Mouse (Mus musculus): ENCODE results near the gene Rab43. TPM values are rescaled to one million over a fixed set of nuclear protein-coding genes. Genes with fewer than 3 reads are reported as not detected.

Gene Rab43
- polyA plus RNA-seq, 1 experiment from 2014 or later, result 8.1 TPM

DNA sequence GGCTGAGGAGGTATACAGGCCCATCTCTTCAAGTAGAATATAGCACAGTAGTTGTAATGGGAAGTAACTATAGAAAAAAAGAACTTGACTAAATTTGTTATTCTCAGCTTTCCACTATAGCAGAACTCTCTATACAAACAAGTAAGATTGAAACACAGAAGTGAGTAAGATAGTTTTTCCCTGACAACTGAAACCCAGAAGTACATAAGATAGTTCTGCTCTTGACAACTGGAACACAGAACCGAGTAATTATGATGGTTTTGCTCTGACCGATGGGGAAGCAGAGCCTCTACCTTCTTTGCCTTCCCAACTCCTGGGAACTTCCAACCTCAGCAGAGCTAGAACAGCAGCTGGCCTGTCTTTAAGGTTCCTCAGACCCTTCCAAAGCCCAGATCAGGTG, 2.8 kb downstream of the Rab43 start:
- no peak for ATAC-seq (ENCODE audit: insufficient number of reproducible peaks, low FRiP score)
- Histone ChIP-seq H3K4me2 (0 out of 2 replicates have a peak overlapping the region, but pooled peaks have one; percentile 91), H3K9ac (no peak overlapping the region), H3K4me3 (no peak overlapping the region), H3K27me3 (replicated peaks) (no peaks in the 10 kb centered on the region), H3K4me1 (replicated peaks) (peaks cover 27% of the 10 kb centered on the region), H3K27ac (ENCODE audit: poor library complexity, severe bottlenecking) (no peak overlapping the region), H3K36me3 (no peaks in the 10 kb centered on the region), H3K9me3 (replicated peaks) (no peaks in the 10 kb centered on the region)
- 88% methylated on average over 2 of the region's 2 CpGs for WGBS

DNA sequence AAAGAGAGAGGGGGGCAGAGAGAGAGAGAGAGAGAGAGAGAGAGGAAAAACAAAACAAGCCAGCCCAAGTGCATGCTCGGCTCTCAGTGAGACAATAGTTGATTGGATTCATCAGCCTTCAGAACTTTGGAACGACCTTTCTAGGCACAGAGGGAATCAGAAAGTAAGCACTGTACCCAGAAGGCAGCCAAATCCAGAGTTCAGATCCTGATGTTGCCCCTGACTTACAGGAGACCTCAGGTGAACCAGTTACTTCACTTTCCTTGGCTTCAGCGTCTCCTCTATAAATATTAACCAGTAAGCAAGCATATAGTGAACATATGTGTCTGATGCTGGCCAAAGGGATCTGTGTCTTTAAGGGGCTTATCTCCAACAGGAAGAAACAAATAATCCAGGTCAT, 3.4 kb downstream of the Rab43 start:
- Histone ChIP-seq H3K27ac (ENCODE audit: poor library complexity, severe bottlenecking) (no peak overlapping the region), H3K27me3 (replicated peaks) (no peaks in the 10 kb centered on the region), H3K4me1 (replicated peaks) (peaks cover 27% of the 10 kb centered on the region), H3K4me3 (no peak overlapping the region), H3K9ac (no peak overlapping the region), H3K9me3 (replicated peaks) (no peaks in the 10 kb centered on the region), H3K36me3 (no peaks in the 10 kb centered on the region), H3K4me2 (no peak overlapping the region)
- ATAC-seq (ENCODE audit: insufficient number of reproducible peaks, low FRiP score), result no peak
- 68% methylated on average over 3 of the region's 3 CpGs for WGBS

DNA sequence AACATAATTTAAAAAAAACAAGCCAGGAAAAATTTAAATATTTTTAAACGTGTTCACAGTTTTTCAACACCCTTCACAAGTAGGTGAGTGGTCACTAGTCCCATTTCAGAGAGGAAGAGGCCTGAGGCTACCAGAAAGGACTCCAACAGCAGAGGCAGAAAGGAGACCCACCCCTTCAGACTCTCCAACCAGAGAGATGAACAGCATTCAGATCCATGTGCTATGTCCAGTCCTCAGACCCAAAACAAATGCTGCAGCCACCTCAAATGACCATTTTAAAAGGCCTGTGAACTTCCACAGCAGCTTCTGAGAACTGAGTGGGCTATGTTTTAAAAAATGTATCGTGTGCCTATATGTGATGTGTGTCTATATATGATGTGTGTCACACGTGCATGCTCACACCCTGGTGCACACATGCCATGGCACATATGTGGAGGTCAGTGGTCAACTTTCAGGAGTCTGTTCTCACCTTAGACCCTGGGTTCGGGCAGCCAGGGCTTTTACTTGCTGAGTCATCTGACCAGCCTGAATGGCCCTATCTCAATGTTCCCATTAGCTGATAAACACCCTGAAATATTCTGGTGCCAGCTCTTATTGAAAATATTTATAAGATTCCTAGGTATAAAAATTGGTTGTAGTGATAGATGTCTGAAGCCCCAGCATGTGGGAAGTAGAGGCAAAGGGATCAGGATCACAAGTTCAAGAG, 4.1 kb downstream of the Rab43 start:
- H3K9me3 ChIP-seq (replicated peaks), result no peaks in the 10 kb centered on the region
- WGBS, result 77% methylated on average over 4 of the region's 4 CpGs
- no peak overlapping the region for H3K4me3 ChIP-seq
- H3K4me2 ChIP-seq, result no peak overlapping the region
- no peak overlapping the region for H3K9ac ChIP-seq
- no peaks in the 10 kb centered on the region for H3K36me3 ChIP-seq
- H3K27ac ChIP-seq (ENCODE audit: poor library complexity, severe bottlenecking), result no peak overlapping the region
- peaks cover 27% of the 10 kb centered on the region for H3K4me1 ChIP-seq (replicated peaks)
- H3K27me3 ChIP-seq (replicated peaks), result no peaks in the 10 kb centered on the region
- no peak for ATAC-seq (ENCODE audit: insufficient number of reproducible peaks, low FRiP score)

DNA sequence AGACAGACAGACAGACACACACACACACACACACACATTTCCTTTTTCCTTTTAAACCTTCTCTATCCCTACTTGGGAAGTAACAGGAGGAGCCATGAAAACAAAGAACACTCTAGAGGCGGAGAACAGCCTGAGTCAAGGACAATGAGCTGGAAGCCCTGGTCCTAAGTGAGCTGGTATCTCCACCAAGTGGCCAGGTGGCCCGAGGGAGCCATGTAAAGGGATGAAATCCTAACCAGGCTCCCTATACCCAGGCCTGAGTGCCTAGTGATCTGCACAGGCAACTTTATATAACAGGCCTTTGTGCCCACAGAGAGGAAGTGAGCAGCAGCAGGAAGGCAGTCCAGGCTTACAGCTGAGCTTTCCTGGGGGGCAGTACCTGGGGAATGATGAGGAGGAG, 5.1 kb downstream of the Rab43 start:
- peaks cover 19% of the 10 kb centered on the region for H3K4me1 ChIP-seq (replicated peaks)
- no peak for ATAC-seq (ENCODE audit: insufficient number of reproducible peaks, low FRiP score)
- WGBS, result 41% methylated on average over 2 of the region's 2 CpGs
- H3K9ac ChIP-seq, result no peak overlapping the region
- H3K27ac ChIP-seq (ENCODE audit: poor library complexity, severe bottlenecking), result no peak overlapping the region
- H3K9me3 ChIP-seq (replicated peaks), result no peaks in the 10 kb centered on the region
- H3K4me2 ChIP-seq, result no peak overlapping the region
- H3K27me3 ChIP-seq (replicated peaks), result no peaks in the 10 kb centered on the region
- no peak overlapping the region for H3K4me3 ChIP-seq
- no peaks in the 10 kb centered on the region for H3K36me3 ChIP-seq

DNA sequence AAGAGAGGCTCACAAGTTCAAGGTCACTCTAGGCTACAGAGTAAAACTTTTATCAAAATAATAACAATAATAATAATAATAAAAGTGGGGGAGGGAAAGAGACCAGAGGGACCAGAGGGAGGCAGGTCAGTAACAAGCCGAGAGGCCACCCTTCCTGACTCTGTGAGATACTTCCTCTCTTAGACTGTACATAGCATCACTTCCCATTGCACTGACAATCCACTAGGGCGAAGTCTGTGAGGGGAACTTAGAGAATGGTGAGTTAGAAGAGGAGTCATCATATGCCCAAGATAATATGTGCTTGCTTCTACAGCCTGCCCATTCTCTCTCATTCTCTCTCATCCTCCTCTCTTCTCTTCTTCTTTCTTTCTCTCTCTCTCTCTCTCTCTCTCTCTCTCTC, 5.9 kb downstream of the Rab43 start:
- 64% methylated on average over 2 of the region's 2 CpGs for WGBS
- no peak for ATAC-seq (ENCODE audit: insufficient number of reproducible peaks, low FRiP score)

DNA sequence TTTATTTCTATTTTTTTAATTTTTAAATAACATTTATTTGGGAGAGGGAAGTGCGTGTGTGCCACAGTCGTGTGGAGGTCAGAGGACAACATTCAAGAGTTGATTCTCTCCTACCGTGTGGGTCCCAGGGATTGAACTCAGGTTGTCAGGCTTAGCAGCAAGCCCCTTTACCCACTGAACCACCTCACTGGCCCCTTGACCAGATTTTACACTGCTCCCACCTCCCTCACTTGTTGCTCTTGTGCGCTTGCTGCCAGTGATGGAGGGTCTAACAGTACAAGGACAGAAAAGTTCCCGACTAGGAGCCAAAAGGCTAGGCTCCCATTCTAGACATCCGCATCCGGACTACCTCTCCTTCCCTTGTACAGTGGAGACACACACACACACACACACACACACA, 6.5 kb downstream of the Rab43 start:
- H3K4me1 ChIP-seq (replicated peaks), result peaks cover 17% of the 10 kb centered on the region
- no peak overlapping the region for H3K9ac ChIP-seq
- no peak for ATAC-seq (ENCODE audit: insufficient number of reproducible peaks, low FRiP score)
- 87% methylated on average over 7 of the region's 7 CpGs for WGBS
- H3K27ac ChIP-seq (ENCODE audit: poor library complexity, severe bottlenecking), result no peak overlapping the region
- H3K4me2 ChIP-seq, result no peak overlapping the region
- no peaks in the 10 kb centered on the region for H3K36me3 ChIP-seq
- no peak overlapping the region for H3K4me3 ChIP-seq
- no peaks in the 10 kb centered on the region for H3K27me3 ChIP-seq (replicated peaks)
- H3K9me3 ChIP-seq (replicated peaks), result no peaks in the 10 kb centered on the region

More for the DNA sequence above, 5.9 kb downstream of the Rab43 start:
- Histone ChIP-seq H3K4me3 (no peak overlapping the region), H3K9ac (no peak overlapping the region), H3K36me3 (no peaks in the 10 kb centered on the region), H3K9me3 (replicated peaks) (no peaks in the 10 kb centered on the region), H3K27ac (ENCODE audit: poor library complexity, severe bottlenecking) (no peak overlapping the region), H3K27me3 (replicated peaks) (no peaks in the 10 kb centered on the region), H3K4me1 (replicated peaks) (peaks cover 19% of the 10 kb centered on the region), H3K4me2 (no peak overlapping the region)

DNA sequence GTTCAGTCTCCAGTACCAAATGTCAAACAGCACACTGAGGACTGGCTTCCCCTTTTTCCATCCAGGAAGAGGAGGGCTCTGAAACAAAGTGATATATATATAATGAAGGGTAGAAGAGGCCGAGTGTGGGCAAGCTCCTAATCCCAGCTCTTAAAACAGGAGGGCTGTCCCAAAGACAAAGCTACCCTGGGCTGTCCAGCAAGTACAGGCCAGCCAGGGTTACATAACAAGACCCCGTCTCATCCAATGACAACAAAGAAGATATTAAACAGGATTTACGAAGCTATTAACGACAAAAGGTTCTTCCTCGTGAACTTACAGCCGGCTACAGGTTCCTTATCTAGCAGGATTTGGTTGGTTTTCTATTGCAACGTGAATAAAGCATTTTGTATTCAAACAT, 7.1 kb downstream of the Rab43 start:
- Histone ChIP-seq H3K27me3 (replicated peaks) (no peaks in the 10 kb centered on the region), H3K4me3 (no peak overlapping the region), H3K9ac (no peak overlapping the region), H3K36me3 (no peaks in the 10 kb centered on the region), H3K4me1 (replicated peaks) (peaks cover 13% of the 10 kb centered on the region; the same call in 1 of the 2 replicates), H3K27ac (ENCODE audit: poor library complexity, severe bottlenecking) (no peak overlapping the region), H3K9me3 (replicated peaks) (no peaks in the 10 kb centered on the region), H3K4me2 (no peak overlapping the region)
- WGBS, result 81% methylated on average over 7 of the region's 7 CpGs
- no peak for ATAC-seq (ENCODE audit: insufficient number of reproducible peaks, low FRiP score)

DNA sequence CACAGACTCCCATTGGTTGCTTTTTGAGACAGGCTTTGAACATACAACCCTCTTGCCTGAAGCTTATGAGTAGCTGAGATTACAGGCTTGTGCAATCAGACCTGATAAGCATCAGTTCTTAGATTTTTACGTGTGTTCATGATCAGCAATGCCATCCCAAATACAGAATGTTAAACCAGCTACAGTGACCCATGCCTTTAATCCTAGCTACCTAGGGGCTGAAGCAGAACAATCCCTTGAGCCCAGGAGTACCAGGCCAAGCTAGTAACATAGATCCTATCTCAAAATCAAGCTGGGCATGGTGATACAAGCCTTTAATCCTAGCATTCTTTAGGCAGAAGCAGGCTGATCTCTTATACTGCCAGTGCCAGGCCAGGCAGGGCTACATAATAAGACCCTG, 7.9 kb downstream of the Rab43 start:
- ATAC-seq (ENCODE audit: insufficient number of reproducible peaks, low FRiP score), result no peak
- H3K4me3 ChIP-seq, result no peak overlapping the region
- H3K36me3 ChIP-seq, result no peaks in the 10 kb centered on the region
- no peaks in the 10 kb centered on the region for H3K9me3 ChIP-seq (replicated peaks)
- H3K4me1 ChIP-seq (replicated peaks), result peaks cover 14% of the 10 kb centered on the region; the same call in 1 of the 2 replicates
- WGBS, result 85% methylated on average over 1 of the region's 1 CpGs
- no peaks in the 10 kb centered on the region for H3K27me3 ChIP-seq (replicated peaks)
- no peak overlapping the region for H3K27ac ChIP-seq (ENCODE audit: poor library complexity, severe bottlenecking)
- no peak overlapping the region for H3K9ac ChIP-seq
- no peak overlapping the region for H3K4me2 ChIP-seq

DNA sequence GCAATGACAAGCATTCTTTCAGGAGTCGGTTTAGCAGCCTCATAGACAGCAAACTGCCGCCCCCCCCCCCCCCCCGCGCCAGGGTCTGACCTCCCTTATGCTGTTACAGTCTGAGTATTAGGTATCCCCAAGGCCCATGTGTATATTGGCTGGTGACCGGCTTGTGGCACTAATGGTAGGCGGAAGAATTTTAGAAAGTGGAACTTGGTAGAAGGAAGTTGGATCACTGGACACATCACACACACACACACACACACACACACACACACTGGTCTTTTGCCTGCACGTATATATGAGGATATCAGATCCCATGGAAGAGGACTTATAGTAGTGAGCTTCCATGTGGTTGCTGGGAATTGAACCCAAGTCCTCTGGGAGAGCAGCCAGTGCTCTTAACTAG, 9.5 kb downstream of the Rab43 start:
- no peak overlapping the region for H3K9ac ChIP-seq
- WGBS, result 83% methylated on average over 7 of the region's 7 CpGs
- no peak overlapping the region for H3K27ac ChIP-seq (ENCODE audit: poor library complexity, severe bottlenecking)
- peaks cover 14% of the 10 kb centered on the region; the same call in 1 of the 2 replicates for H3K4me1 ChIP-seq (replicated peaks)
- H3K4me2 ChIP-seq, result no peak overlapping the region
- no peaks in the 10 kb centered on the region for H3K36me3 ChIP-seq
- H3K9me3 ChIP-seq (replicated peaks), result no peaks in the 10 kb centered on the region
- ATAC-seq (ENCODE audit: insufficient number of reproducible peaks, low FRiP score), result no peak
- no peak overlapping the region for H3K4me3 ChIP-seq
- no peaks in the 10 kb centered on the region for H3K27me3 ChIP-seq (replicated peaks)

DNA sequence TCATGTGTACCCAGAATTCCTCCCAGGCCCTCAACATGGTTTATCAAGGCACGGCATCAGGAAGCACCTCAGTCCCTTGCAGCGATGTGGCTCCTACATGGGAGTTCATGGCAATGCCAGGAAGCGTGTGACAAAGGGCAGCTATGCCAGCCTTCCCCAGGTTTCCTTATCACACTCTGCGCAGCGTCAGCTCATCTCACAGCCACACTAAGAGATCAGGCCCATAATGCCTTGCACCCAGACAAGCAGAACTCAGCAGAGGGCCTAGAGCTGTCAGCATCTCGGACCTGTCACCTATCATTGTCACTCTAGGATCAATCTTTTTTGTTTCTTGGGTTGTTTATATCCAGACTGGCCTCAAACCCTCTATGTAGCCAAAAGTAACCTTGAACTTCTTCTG, 12.4 kb downstream of the Rab43 start:
- no peak overlapping the region for H3K9ac ChIP-seq
- no peaks in the 10 kb centered on the region for H3K9me3 ChIP-seq (replicated peaks)
- peaks cover 11% of the 10 kb centered on the region; the same call in 1 of the 2 replicates for H3K4me1 ChIP-seq (replicated peaks)
- ATAC-seq (ENCODE audit: insufficient number of reproducible peaks, low FRiP score), result no peak
- 62% methylated on average over 6 of the region's 6 CpGs for WGBS
- H3K36me3 ChIP-seq, result no peaks in the 10 kb centered on the region
- H3K27ac ChIP-seq (ENCODE audit: poor library complexity, severe bottlenecking), result no peak overlapping the region
- H3K4me2 ChIP-seq, result no peak overlapping the region
- no peak overlapping the region for H3K4me3 ChIP-seq
- no peaks in the 10 kb centered on the region for H3K27me3 ChIP-seq (replicated peaks)

DNA sequence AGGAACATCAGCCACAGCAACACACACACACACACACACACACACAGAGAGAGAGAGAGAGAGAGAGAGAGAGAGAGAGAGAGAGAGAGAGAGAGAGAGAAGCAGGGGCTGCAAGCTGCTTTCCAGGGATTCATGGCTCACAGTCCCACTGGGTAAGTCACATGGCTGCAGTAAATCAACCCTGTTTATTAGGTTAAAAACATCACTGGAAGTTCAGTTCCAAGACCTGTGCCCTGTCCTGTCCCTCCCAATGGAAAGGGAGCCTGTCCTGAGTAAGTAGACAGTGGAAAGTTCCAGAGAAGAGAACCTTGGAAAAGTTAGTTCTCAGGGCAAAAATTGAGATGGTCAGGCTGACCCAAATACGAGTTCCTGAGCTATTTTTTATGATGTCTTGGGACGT, 14.6 kb downstream of the Rab43 start:
- WGBS, result 51% methylated on average over 2 of the region's 2 CpGs
- ATAC-seq (ENCODE audit: insufficient number of reproducible peaks, low FRiP score), result no peak
- Histone ChIP-seq H3K9me3 (replicated peaks) (no peaks in the 10 kb centered on the region), H3K36me3 (peaks cover 8% of the 10 kb centered on the region; the same call in 1 of the 2 replicates), H3K27me3 (replicated peaks) (no peaks in the 10 kb centered on the region), H3K4me2 (no peak overlapping the region), H3K9ac (no peak overlapping the region), H3K27ac (ENCODE audit: poor library complexity, severe bottlenecking) (no peak overlapping the region), H3K4me3 (no peak overlapping the region), H3K4me1 (replicated peaks) (peaks cover 11% of the 10 kb centered on the region)
